Mouse (Mus musculus) skeletal muscle tissue, adult 2 months (tissue): ENCODE measurements around the gene Cst3.

Experiments
- DNase-seq: peaks from one replicate; pipeline ENCODE4 v3.0.0-alpha.2; 2012; ENCODE audit warnings: low read depth, low spot score

The Cst3 gene

GRCm38 (mm10) chr2:148875335-148875811 is at the start of gene Cst3:
TSS of gene Cst3 (minus strand) at chr2:148875692.
- peak; percentile 96 for DNase-seq

DNA sequence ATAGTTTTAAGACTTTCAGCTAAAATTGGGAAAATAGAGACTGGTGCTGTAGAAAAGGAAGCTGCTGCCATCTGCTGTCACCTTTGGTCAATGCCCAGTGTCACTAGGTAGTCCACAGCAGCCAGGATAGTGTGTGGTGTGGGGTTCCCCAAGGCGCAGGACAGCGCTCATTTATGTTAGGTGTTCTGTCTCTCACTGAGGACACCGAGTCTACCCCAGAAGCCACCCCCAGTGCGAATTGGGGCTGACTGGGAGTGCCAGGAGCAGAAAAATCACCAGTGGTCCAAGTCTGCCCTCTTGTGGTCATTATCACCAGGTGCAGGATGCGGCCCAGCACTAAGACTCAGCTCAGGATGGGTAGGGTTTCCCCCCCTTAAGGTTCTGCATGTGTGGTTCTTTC is 26.8 kb upstream of the Cst3 start:
- DNase-seq = peak; percentile 45

DNA sequence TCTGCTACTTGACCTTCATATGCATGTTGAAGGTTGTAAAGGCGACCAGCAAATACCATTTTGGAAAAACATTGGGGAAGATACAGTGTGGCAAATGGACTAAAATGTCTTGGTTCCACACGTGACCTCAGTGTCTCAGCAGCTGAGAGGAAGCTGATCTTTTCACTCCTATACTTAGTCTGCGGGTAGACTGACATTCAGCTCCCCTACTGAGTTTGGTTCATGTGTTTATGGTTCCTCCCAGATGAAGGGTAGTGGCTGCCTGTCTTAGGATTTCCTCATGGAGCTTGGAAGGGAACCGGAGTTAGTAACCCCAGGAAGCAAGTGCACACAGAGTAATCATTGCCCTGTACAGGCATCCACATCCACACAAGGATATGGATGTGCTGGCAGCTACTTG is 24.8 kb upstream of the Cst3 start:
- DNase-seq = no peak

GRCm38 (mm10) chr2:148896219-148896618 is 20.7 kb upstream of the Cst3 start:
- DNase-seq = no peak

GRCm38 (mm10) chr2:148893107-148893506 is 17.6 kb upstream of the Cst3 start:
- DNase-seq = no peak

- DNase-seq = no peak
Measured at GRCm38 (mm10) chr2:148890021-148890851, 14.7 kb upstream of the Cst3 start.

DNA sequence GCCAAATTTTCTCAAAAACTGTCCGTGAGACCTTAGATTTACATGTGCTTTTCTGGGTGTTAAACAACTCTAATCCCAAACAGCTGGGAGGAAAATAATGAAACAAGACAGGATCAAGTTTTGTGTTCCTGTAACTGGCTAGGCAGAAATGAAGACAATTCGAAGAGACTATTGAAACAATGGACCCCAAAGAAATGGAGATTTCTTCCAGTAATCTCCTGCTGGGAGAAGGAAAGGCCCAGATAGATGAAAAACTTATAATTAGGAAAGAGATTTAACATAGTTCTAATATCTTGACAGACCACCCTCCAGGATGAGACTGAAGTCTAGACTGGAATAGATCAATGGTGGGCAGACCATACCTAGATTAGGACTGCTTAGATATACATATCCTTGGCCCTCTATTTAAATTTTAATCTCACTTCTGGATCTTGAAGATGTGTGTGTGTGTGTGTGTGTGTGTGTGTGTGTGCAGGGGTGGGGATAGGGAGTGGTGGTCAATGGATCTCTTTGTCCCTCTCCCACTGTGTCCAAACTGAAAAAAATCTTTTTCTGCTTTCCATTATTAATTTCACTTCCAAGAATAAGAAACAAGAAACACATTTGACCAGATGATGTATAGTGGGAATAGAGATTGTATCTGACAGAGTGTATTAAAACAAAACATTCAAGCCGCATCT is 14.0 kb upstream of the Cst3 start:
- no peak for DNase-seq

DNA sequence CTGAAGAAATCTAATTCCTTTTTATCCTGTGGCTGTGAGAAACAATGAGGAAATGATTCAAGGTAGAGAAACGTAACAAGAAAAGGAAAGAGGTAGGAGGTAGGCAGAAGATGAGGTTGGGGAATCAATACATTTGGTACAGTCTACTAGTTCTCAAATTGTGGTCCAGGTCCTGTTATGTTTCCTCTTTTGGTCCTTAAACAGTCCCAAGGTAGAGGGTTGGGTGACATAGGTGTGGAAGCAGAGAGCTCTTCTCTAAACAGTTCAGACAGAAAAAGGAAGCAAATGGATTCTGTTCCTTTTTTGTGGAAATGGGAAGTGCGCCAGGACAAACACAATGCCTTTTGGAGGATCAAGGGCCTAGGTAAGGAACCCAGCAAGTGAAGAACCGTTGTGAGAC is 13.4 kb upstream of the Cst3 start:
- DNase-seq = no peak

- no peak for DNase-seq
Measured at GRCm38 (mm10) chr2:148884738-148885137, 9.2 kb upstream of the Cst3 start.

DNA sequence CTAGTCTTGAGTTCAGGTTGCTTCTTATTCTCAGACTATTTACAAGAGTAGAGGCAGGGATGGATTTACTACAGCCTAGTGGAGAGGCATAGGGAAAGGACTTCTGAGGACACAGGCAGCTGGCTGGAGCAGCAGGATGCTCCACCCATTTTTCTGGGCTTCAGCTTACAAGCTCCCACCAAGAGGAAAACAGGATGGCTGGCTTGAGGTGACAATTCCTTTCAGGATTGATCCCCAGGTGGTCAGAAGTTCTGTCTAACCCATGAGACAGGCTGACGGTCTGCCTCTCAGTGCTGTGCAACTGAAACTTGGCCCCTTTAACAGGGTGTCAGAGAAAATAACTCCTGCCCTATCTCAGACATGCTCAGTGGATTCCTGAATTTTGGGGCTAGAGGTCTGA is 3.7 kb upstream of the Cst3 start:
- DNase-seq = peak; percentile 80

GRCm38 (mm10) chr2:148878641-148879130 is 3.2 kb upstream of the Cst3 start:
- DNase-seq = no peak

DNA sequence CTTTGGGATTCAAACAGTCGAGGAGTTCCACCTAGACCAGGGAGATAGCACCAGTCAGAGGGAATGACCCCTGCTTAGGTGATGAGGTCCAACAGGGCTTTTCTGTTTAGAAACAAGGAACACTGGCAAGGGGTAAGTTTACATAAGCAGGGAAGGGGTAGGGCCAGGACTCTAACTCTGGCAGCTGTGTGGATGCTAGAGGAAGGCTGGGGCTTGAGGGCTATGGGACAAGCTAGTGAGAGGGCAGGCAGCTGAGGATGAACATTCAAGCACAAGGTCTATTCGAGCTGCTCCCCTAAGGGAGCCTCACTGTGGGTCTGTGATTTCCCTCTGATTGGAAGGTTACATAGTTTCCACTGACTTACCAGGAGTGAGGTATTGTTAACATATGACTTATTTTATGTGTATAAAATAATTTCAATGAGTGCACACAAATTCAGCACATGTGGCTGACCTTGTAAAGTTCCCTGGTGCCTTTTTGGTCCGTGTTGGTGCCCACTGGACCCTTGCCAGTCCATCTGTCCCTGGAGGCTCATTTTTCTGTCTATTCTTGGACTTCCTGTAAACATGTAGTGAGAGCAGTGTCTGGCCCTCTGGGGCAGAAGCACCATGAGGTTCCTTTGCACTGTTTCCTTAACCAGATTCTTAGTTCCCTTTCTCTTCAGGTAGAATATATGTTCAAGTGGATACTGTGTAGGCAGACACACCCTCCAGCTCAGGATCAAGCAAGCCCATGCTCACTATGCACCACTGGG is 1.7 kb upstream of the Cst3 start:
- peak; percentile 84 for DNase-seq

DNA sequence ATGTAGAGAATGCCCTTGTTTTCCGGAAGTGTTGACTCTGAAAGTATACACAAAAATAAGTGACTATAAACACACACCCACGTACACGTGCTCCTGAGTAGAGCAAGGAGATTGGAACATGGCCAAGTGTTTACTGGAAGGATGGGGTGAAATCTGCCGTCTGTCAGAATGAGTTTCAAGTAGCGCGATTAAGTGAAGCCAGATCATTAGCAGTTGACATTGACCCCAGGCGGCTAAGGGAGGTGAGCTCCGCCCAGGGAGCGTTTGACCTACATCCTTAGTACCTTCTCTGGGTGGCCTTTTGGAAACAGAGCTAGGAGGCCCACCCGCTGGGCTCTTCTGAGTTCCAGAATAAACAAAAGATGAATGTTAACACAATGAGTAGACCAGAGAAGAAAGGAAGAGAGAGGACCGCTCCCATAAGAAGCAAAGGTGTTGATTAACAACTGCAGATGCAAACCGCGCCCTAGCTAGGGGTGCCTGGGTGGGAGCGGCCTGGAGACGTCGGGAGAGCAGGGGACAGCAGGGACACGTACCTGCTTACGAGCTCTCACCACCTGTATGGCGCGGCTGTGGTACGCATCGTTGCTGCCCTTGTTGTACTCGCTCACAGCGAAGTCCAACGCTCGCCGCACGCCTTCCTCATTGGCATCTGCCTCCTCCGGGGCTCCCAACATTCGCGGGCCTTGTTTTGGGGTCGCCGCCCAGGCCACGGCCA is 716 bp downstream of the Cst3 start:
- no peak for DNase-seq

GRCm38 (mm10) chr2:148874224-148874616 is 1.3 kb downstream of the Cst3 start:
- DNase-seq = no peak

DNA sequence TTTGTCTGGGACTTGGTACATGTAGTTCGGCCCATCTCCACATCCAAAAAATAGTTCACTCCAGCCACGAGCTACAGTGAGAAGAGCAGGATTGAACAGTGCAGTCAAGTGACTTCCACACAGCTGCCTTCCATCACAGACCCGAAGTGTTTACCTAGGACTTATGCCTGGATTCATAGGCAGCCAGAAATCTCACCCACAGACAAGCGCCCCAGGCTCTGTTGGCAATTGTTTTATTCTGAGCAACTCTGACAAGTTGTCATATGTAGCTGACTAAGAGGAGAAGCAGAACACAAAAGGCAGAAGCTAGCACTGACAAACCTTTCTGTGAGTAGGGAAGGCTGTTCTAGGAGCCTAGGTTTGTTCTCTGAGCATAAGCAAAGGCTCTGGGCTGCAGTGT is 2.6 kb downstream of the Cst3 start:
- DNase-seq = no peak

- DNase-seq = no peak
Measured at GRCm38 (mm10) chr2:148870526-148870925, 5.0 kb downstream of the Cst3 start.

DNA sequence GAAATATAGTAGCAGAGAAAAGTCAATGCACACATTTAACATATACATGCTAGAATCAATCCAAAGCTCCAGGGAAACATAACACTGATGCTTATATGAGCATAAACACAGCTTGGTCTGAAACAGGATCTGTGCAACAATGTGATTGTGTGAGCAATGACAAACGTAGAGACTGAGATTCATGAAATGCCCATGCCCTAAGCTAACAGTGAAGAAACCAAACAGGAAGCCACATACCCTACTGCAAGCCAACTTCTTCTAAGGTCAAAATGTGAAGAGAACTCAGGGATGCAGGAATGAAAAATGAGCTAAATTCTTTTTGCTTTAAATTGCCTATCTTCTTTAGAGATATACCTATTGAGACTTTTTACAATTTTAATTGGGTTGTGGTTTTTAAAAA is 6.5 kb downstream of the Cst3 start:
- DNase-seq = no peak

DNA sequence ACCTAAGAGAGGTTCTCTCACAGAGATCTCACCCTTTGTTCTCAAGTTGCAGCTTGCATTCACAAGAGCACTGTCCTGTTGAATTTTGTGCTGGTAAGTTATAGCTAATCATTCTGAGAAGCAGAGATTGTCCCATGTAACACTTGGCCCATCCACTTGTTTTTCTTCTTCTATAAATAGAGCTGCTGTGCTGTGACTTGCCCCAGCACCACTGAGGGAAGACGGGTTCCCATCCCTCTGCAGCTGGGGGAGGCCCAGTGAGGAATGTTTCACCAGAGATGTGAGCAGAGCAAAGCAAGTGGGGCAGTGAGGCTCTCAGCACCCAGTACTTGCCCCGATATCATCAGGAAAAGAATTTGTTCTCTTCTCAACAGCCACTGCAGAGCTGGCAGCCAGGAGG is 10.5 kb downstream of the Cst3 start, which contains the start of gene 9230104L09Rik:
9230104L09Rik (minus strand) TSS at position 73 of the 400 bp plus-strand sequence.
- DNase-seq = peak; percentile 66

- DNase-seq = peak; percentile 74
Measured at GRCm38 (mm10) chr2:148861693-148862092, 13.8 kb downstream of the Cst3 start.

DNA sequence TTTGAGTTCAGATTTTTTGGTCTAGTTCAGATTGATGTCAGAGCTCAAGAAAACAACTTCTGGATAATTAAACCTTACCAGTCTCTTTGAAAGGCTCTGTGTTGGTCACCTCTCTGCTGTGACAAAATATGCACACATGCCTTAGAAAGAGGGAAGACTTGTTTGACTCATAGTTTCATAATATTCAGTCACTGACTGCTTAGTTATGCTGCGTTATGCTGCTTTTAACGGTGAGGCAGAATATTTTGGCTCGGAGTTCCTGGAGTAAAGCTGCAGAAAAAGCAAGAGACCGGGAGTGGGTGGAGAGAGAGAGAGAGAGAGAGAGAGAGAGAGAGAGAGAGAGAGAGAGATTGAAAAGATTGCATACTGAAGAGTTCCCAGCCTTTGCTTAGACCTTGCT is 14.5 kb downstream of the Cst3 start:
- no peak for DNase-seq

DNA sequence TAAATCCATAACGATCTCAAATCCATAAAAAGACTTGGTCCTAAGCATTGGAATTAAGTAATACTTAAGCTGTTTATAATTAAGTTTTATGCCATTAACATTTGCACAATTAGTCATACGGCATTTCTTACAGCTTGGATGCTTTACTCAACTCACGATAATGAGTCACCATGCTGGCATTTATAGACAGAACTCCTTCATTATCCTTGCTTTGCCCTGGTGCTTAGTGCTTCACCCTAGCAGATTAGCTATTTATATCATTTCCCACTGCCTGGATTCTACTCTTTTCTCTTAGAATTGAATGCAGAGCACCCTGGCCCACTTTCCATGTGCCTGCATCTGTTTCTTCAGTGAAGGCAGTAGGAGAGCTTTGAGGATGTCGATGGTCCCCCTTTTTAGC is 18.0 kb downstream of the Cst3 start:
- DNase-seq = no peak
